Mouse (Mus musculus) Patski (cell line): ENCODE measurements around the gene Sertad2. TPM values are rescaled to one million over a fixed set of nuclear protein-coding genes. Genes with fewer than 3 reads are reported as not detected.

Source experiments
- ATAC-seq: fragments of 100-300 bp; one replicate; pipeline ENCODE4 v1.8.0; 2021
- CTCF ChIA-PET: fragments of 350-600 bp; sonication (Branson Sonifier 250); formaldehyde crosslinking; loops from one replicate; lab custom pipeline; 2022; ENCODE audit warnings: inconsistent platforms; lab: Charles Lee
- POLR2A ChIA-PET: fragments of 350-600 bp; sonication (Branson Sonifier 250); formaldehyde crosslinking; loops from one replicate; lab custom pipeline; 2022; ENCODE audit warnings: antibody characterized with exemption, inconsistent platforms; lab: Charles Lee
- DNase-seq: peaks from one replicate; pipeline ENCODE4 v3.0.0-alpha.2; 2011; ENCODE audit warnings: low read depth, low spot score
- H3K27me3 ChIP-seq: fragments of 371-371 bp; one replicate; pipeline ENCODE4 v1.5.1; 2021
- CTCF ChIP-seq: fragments of 100-300 bp; IDR thresholded peaks from one replicate; pipeline ENCODE4 v1.5.1; 2021
- in situ Hi-C: fragments of 300-500 bp; cut with MboI; formaldehyde crosslinking; loops from 3 replicates; pipeline ENCODE4 v1.11.1; 2018; ENCODE audit warnings: low pct_unique_long_range_greater_than_20kb, mixed read lengths
- polyA plus RNA-seq: library from polyadenylated mRNA; unstranded; gene quantifications from one replicate; pipeline ENCODE4 v1.2.3, GENCODE M21; 2021

Gene Sertad2
- polyA plus RNA-seq, 1 experiment from 2014 or later: 25.6 TPM

DNA sequence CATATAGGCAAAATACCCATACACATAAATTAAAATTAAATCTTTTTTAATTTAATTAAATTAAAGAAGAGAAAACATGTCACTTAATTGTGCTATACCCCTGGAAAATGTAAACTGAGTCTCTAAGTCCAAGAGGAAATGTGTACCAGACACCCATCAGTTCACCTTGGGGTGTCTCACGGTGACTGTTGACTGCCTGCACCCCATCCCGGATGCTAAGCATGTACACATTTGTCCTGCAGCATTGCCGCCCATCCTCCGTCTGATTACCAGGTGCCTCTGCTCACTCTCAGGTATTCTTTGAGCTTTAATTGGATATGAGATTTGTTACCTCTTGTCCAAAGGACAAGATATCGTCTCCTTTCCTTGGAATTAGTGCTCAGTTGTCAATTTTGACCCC lies 99.3 kb downstream of the Sertad2 start:
- in situ Hi-C loops: loop anchor here (5.0 kb wide), 1 partner anchor 100 kb away; the partner anchor contains the start of gene Sertad2
- TF ChIP-seq CTCF: no peak
- ATAC-seq (no peak), DNase-seq (no peak)
- ChIA-PET POLR2A (no interaction called here), CTCF (no interaction called here)
- no peaks in the 10 kb centered on the region for H3K27me3 ChIP-seq

- H3K27me3 ChIP-seq: no peaks in the 10 kb centered on the region
- CTCF ChIA-PET: no interaction called here
- DNase-seq: no peak
- in situ Hi-C loops: loop anchor here (5.0 kb wide), 1 partner anchor 101 kb away; the partner anchor contains the start of gene Sertad2
- no peak for TF ChIP-seq CTCF
- POLR2A ChIA-PET: no interaction called here
- no peak for ATAC-seq
These were observed 100.1 kb downstream of the Sertad2 start for GRCm38 (mm10) chr11:20643161-20643560.

DNA sequence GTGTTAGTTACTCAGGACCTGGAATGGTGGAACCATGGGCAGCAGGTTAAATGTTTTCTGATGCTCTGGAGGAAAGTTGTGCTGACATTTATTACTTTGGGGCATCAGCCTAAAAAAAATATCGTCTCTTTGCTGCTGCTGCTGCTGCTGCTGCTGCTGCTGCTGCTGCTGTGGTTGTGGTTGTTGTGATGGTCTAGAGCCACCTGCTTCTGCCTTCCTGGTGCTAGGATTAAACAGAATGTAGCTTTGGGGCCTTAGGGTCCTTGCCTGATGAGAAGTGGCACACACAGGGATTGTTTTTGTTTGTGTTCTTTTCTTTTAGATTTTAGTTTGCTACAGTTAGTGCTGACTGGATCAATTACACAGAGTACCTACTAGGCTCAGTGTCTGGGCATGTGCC lies 101.1 kb downstream of the Sertad2 start:
- no peak for ATAC-seq

DNA sequence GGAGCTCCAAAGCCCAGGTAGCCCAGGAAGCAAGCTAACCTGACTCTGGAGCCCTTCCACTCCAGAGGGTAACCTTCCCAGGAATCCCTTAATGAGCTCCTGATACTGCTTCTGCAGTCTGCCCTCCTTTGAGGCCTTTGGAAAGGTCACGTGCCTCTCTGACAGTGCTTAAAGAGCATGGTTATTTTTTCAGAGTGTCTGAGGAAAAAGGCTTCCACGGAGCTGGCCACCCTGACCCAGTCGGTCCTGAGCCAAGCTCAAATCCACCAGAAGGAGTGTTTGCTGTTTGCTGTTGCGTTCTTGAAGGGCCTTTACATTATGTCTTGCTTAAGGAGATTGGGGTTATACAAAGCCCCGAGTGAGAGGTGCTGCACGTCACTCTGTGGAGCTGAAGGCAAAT lies 101.8 kb downstream of the Sertad2 start:
- ChIA-PET POLR2A (interaction anchor here (0.5 to 1.0 kb wide), 2 partner anchors 13 to 436 kb away, joined by 4 read pairs; no protein-coding TSS in a partner anchor), CTCF (interaction anchor here (1.3 to 1.6 kb wide), 3 partner anchors 12 to 168 kb away, joined by 3 to 6 read pairs (median 3); no protein-coding TSS in a partner anchor)
- no peak for TF ChIP-seq CTCF
- in situ Hi-C loops: loop anchor here (5.0 kb wide), 1 partner anchor 103 kb away; the partner anchor contains the start of gene Sertad2
- H3K27me3 ChIP-seq: no peaks in the 10 kb centered on the region
- ATAC-seq (no peak), DNase-seq (no peak)

More for the DNA sequence above, 101.1 kb downstream of the Sertad2 start:
- no peak for TF ChIP-seq CTCF
- POLR2A ChIA-PET: no interaction called here
- in situ Hi-C loops: loop anchor here (5.0 kb wide), 1 partner anchor 102 kb away; the partner anchor contains the start of gene Sertad2
- H3K27me3 ChIP-seq: no peaks in the 10 kb centered on the region
- DNase-seq: no peak
- CTCF ChIA-PET: interaction anchor here (1.3 to 1.6 kb wide), 3 partner anchors 13 to 167 kb away, joined by 3 to 6 read pairs (median 3); no protein-coding TSS in a partner anchor

DNA sequence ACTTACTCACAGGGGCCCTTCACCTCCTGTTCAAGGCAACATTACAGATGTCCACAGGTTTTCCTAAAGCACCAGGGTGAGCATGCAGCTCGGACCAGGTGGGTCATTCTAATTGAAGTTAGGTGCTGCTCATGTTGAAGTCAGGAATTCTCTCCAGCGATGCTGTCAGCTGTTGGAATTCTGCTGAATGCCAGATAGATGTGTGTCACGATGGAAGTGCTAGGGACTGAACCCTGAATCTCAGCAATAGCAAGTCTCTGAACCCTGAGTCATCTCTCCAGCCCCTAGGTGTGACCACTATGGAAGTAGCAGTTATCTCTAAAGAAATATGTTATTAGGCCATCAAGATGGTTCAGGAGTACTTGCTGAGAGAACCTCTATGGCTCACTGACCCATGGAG lies 102.5 kb downstream of the Sertad2 start:
- ChIA-PET POLR2A (interaction anchor here (1.0 kb wide), 1 partner anchor 14 kb away, joined by 4 read pairs; no protein-coding TSS in a partner anchor), CTCF (interaction anchor here (1.3 to 1.6 kb wide), 3 partner anchors 12 to 169 kb away, joined by 3 to 6 read pairs (median 3); no protein-coding TSS in a partner anchor)
- in situ Hi-C loops: no loop called here
- TF ChIP-seq CTCF: no peak
- no peaks in the 10 kb centered on the region for H3K27me3 ChIP-seq
- ATAC-seq (no peak), DNase-seq (no peak)

GRCm38 (mm10) chr11:20646142-20646541 lies 103.1 kb downstream of the Sertad2 start:
- no peak for TF ChIP-seq CTCF
- ChIA-PET POLR2A (interaction anchor here (1.4 kb wide), 1 partner anchor 13 kb away, joined by 4 read pairs; no protein-coding TSS in a partner anchor), CTCF (no interaction called here)
- no peak for DNase-seq
- ATAC-seq: no peak
- no peaks in the 10 kb centered on the region for H3K27me3 ChIP-seq
- in situ Hi-C loops: no loop called here

- ATAC-seq (no peak), DNase-seq (no peak)
- in situ Hi-C loops: no loop called here
- ChIA-PET CTCF (no interaction called here), POLR2A (interaction anchor here (1.4 kb wide), 1 partner anchor 14 kb away, joined by 4 read pairs; no protein-coding TSS in a partner anchor)
- no peaks in the 10 kb centered on the region for H3K27me3 ChIP-seq
- TF ChIP-seq CTCF: no peak
These were observed 104.1 kb downstream of the Sertad2 start for GRCm38 (mm10) chr11:20646986-20647726.

GRCm38 (mm10) chr11:20647902-20648625 lies 105.0 kb downstream of the Sertad2 start:
- TF ChIP-seq CTCF: no peak
- no peaks in the 10 kb centered on the region for H3K27me3 ChIP-seq
- CTCF ChIA-PET: interaction anchor here (1.3 kb wide), 1 partner anchor 193 kb away, joined by 3 read pairs; no protein-coding TSS in a partner anchor
- DNase-seq (no peak), ATAC-seq (no peak)
- in situ Hi-C loops: no loop called here
- POLR2A ChIA-PET: no interaction called here

- ATAC-seq (no peak), DNase-seq (no peak)
- ChIA-PET POLR2A (no interaction called here), CTCF (interaction anchor here (1.4 kb wide), 1 partner anchor 11 kb away, joined by 3 read pairs; no protein-coding TSS in a partner anchor)
- in situ Hi-C loops: no loop called here
- no peak for TF ChIP-seq CTCF
- H3K27me3 ChIP-seq: no peaks in the 10 kb centered on the region
These were observed 106.4 kb downstream of the Sertad2 start for GRCm38 (mm10) chr11:20649477-20649876.

GRCm38 (mm10) chr11:20650006-20650639 lies 107.1 kb downstream of the Sertad2 start:
- ATAC-seq (no peak), DNase-seq (no peak)
- TF ChIP-seq CTCF: no peak
- in situ Hi-C loops: loop anchor here (25.0 kb wide), 1 partner anchor 262 kb away; no protein-coding TSS in a partner anchor
- ChIA-PET POLR2A (no interaction called here), CTCF (interaction anchor here (1.4 kb wide), 1 partner anchor 12 kb away, joined by 3 read pairs; no protein-coding TSS in a partner anchor)
- no peaks in the 10 kb centered on the region for H3K27me3 ChIP-seq
